Mouse (Mus musculus) hindbrain, embryonic 10.5 days (tissue): Measurements from ENCODE around the gene Gabbr2. TPM values are rescaled to one million over a fixed set of nuclear protein-coding genes. Genes with fewer than 3 reads are reported as not detected.
"Not testable (repeated sequence)": the region's sequence is repeated elsewhere in the genome, so short reads cannot be mapped to it uniquely, and the experiment has no call there.

Experiments used
- DNase-seq: peaks from one replicate; pipeline ENCODE4 v3.0.0-alpha.2; 2017; ENCODE audit warnings: low spot score
- H3K27ac ChIP-seq: fragments of 300-500 bp; sonication (generic); 2 replicates; pipeline ENCODE4 v1.5.1; 2016; ENCODE audit warnings: mild to moderate bottlenecking, moderate library complexity
- H3K27me3 ChIP-seq: fragments of 300-500 bp; sonication (generic); 2 replicates; pipeline ENCODE4 v1.6.1; 2016; ENCODE audit warnings: mild to moderate bottlenecking; ENCODE audit not compliant: poor library complexity, insufficient read depth, severe bottlenecking
- H3K36me3 ChIP-seq: fragments of 300-500 bp; sonication (generic); 2 replicates; pipeline ENCODE4 v1.6.1; 2016; ENCODE audit warnings: mild to moderate bottlenecking, moderate library complexity
- H3K4me1 ChIP-seq: fragments of 300-500 bp; sonication (generic); replicated peaks from 2 replicates; pipeline ENCODE4 v1.6.1; 2016; ENCODE audit warnings: mild to moderate bottlenecking
- H3K4me3 ChIP-seq: fragments of 300-500 bp; sonication (generic); 2 replicates; pipeline ENCODE4 v1.5.1; 2016; ENCODE audit warnings: mild to moderate bottlenecking, moderate library complexity
- H3K9me3 ChIP-seq: fragments of 300-500 bp; sonication (generic); 2 replicates; pipeline ENCODE4 v1.6.1; 2016; ENCODE audit warnings: mild to moderate bottlenecking, moderate library complexity
- WGBS: fragments of 180-500 bp; shearing (Covaris S2); methylation state at CpG from one replicate; pipeline ENCODE4 v1.1.7; 2016; 5-methylcytosine and 5-hydroxymethylcytosine counted together
- polyA plus RNA-seq: library from polyadenylated mRNA; unstranded; fragments of >200 nt; fragmentation: Nextera tagmentation; extraction: Ambion mirVana; gene quantifications from 2 replicates; pipeline ENCODE4 v1.2.1, GENCODE M21; 2016

The Gabbr2 gene
- polyA plus RNA-seq, 1 experiment from 2014 or later, result 0.27 TPM

- 0 out of 2 replicates have a peak, but pooled peaks cover 4% of the 10 kb centered on the region for H3K4me1 ChIP-seq
- no peak overlapping the region for H3K4me3 ChIP-seq
- 0 out of 2 replicates have a peak, but pooled peaks cover 5% of the 10 kb centered on the region for H3K27me3 ChIP-seq
- WGBS, result 94% methylated on average over 16 of the region's 16 CpGs
- no peaks in the 10 kb centered on the region for H3K36me3 ChIP-seq
- no peaks in the 10 kb centered on the region for H3K9me3 ChIP-seq
- no peak for DNase-seq
- no peak overlapping the region for H3K27ac ChIP-seq
Measured at GRCm38 (mm10) chr4:46635702-46636430, 355.8 kb downstream of the Gabbr2 start.

GRCm38 (mm10) chr4:46634881-46635280, 356.8 kb downstream of the Gabbr2 start:
- 66% methylated on average over 6 of the region's 6 CpGs for WGBS
- no peaks in the 10 kb centered on the region for H3K36me3 ChIP-seq
- H3K9me3 ChIP-seq, result no peaks in the 10 kb centered on the region
- H3K4me1 ChIP-seq, result peaks cover 11% of the 10 kb centered on the region; the same call in 1 of the 2 replicates
- H3K27ac ChIP-seq, result no peak overlapping the region
- no peak for DNase-seq
- H3K4me3 ChIP-seq, result no peak overlapping the region
- 0 out of 2 replicates have a peak, but pooled peaks cover 5% of the 10 kb centered on the region for H3K27me3 ChIP-seq

- H3K27me3 ChIP-seq, H3K9me3 ChIP-seq, H3K27ac ChIP-seq, H3K36me3 ChIP-seq, H3K4me3 ChIP-seq, DNase-seq: not testable (repeated sequence)
- H3K4me1 ChIP-seq, result peaks cover 23% of the 10 kb centered on the region
- WGBS, result 80% methylated on average over 6 of the region's 6 CpGs
Measured at GRCm38 (mm10) chr4:46633565-46633964, 358.1 kb downstream of the Gabbr2 start.

GRCm38 (mm10) chr4:46632465-46632864, 359.2 kb downstream of the Gabbr2 start:
- Histone ChIP-seq H3K36me3 (no peaks in the 10 kb centered on the region), H3K9me3 (no peaks in the 10 kb centered on the region), H3K4me3 (no peak overlapping the region), H3K27ac (no peak overlapping the region), H3K27me3 (0 out of 2 replicates have a peak, but pooled peaks cover 7% of the 10 kb centered on the region), H3K4me1 (peaks cover 31% of the 10 kb centered on the region)
- no peak for DNase-seq
- WGBS, result 70% methylated on average over 2 of the region's 2 CpGs

- no peaks in the 10 kb centered on the region for H3K36me3 ChIP-seq
- 0 out of 2 replicates have a peak, but pooled peaks cover 11% of the 10 kb centered on the region for H3K27me3 ChIP-seq
- H3K4me3 ChIP-seq, result no peak overlapping the region
- no peaks in the 10 kb centered on the region for H3K9me3 ChIP-seq
- no peak for DNase-seq
- no peak overlapping the region for H3K27ac ChIP-seq
- WGBS, result 59% methylated on average over 9 of the region's 9 CpGs
- H3K4me1 ChIP-seq, result peaks cover 35% of the 10 kb centered on the region
Measured at GRCm38 (mm10) chr4:46630390-46630789, 361.3 kb downstream of the Gabbr2 start.

- no peaks in the 10 kb centered on the region for H3K36me3 ChIP-seq
- 46% methylated on average over 9 of the region's 9 CpGs for WGBS
- no peak overlapping the region for H3K4me3 ChIP-seq
- peak overlapping the region; percentile 23; the same call in 1 of the 2 replicates for H3K27ac ChIP-seq
- H3K4me1 ChIP-seq, result peaks cover 35% of the 10 kb centered on the region
- H3K27me3 ChIP-seq, result 0 out of 2 replicates have a peak, but pooled peaks cover 7% of the 10 kb centered on the region
- no peak for DNase-seq
- no peaks in the 10 kb centered on the region for H3K9me3 ChIP-seq
Measured at GRCm38 (mm10) chr4:46628873-46629272, 362.8 kb downstream of the Gabbr2 start.

DNA sequence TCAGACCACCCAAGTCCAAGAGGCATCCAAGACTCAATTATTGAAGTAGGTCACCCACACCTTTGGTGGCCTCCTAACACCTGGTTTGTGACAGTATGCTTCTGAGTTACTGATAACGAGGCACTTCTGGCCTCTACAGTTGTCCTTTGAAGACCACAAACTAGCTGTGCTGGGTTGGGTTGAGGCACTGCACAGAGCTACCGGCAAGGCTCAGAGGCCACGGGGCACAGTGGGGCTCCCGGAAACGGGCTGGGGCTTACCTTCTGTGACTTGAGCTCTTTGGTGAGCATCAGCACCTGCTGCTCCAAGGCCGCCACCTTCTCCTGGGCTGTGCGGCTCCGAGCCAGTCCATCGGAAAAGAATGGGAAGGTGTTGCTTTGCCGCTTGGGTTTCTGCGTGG, 363.6 kb downstream of the Gabbr2 start:
- no peak for DNase-seq
- 80% methylated on average over 11 of the region's 11 CpGs for whole genome bisulfite sequencing
- Histone ChIP-seq H3K27me3 (0 out of 2 replicates have a peak, but pooled peaks cover 7% of the 10 kb centered on the region), H3K4me3 (no peak overlapping the region), H3K9me3 (no peaks in the 10 kb centered on the region), H3K27ac (no peak overlapping the region), H3K4me1 (peaks cover 35% of the 10 kb centered on the region), H3K36me3 (no peaks in the 10 kb centered on the region)

GRCm38 (mm10) chr4:46625101-46625500, 366.6 kb downstream of the Gabbr2 start:
- no peaks in the 10 kb centered on the region for H3K36me3 ChIP-seq
- H3K4me1 ChIP-seq, result peaks cover 38% of the 10 kb centered on the region
- H3K27ac ChIP-seq, result peak overlapping the region; percentile 40; the same call in 1 of the 2 replicates
- H3K27me3 ChIP-seq, result peaks cover 21% of the 10 kb centered on the region
- H3K9me3 ChIP-seq, result no peaks in the 10 kb centered on the region
- H3K4me3 ChIP-seq, result no peak overlapping the region
- no peak for DNase-seq
- 80% methylated on average over 10 of the region's 10 CpGs for WGBS

GRCm38 (mm10) chr4:46623007-46623406, 368.7 kb downstream of the Gabbr2 start:
- peaks cover 26% of the 10 kb centered on the region; the same call in 1 of the 2 replicates for H3K4me1 ChIP-seq
- no peak overlapping the region for H3K27ac ChIP-seq
- DNase-seq, result no peak
- no peak overlapping the region for H3K4me3 ChIP-seq
- no peaks in the 10 kb centered on the region for H3K9me3 ChIP-seq
- 81% methylated on average over 5 of the region's 5 CpGs for WGBS
- H3K36me3 ChIP-seq, result no peaks in the 10 kb centered on the region
- H3K27me3 ChIP-seq, result peaks cover 32% of the 10 kb centered on the region

GRCm38 (mm10) chr4:46620946-46621345, 370.7 kb downstream of the Gabbr2 start:
- Histone ChIP-seq H3K27me3 (peaks cover 35% of the 10 kb centered on the region), H3K9me3 (no peaks in the 10 kb centered on the region), H3K4me1 (peaks cover 20% of the 10 kb centered on the region; the same call in 1 of the 2 replicates), H3K27ac (no peak overlapping the region), H3K4me3 (peak overlapping the region; percentile 45), H3K36me3 (no peaks in the 10 kb centered on the region)
- DNase-seq, result no peak
- 80% methylated on average over 8 of the region's 8 CpGs for WGBS

DNA sequence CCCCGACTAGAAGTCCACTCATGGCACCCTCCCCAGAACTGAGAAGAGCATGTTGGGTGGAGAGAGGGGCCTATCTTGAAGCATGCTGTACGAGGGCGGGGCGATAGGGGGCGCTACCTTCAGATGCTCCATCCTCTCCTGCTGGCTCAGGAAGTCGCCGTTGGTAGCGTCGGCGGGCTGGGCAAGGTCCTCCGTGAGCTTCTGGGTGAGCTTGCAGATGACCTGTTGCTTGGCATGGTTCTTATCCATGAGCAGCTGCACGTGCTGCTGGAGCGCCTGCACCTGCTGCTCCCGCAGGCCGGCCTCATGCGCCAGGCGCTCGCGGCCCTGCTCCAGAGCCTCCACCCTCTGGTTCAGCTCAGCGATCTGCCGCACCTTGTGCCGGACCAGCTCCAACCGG, 371.3 kb downstream of the Gabbr2 start:
- DNase-seq, result peak; percentile 69
- 8% methylated on average over 23 of the region's 23 CpGs for WGBS
- Histone ChIP-seq H3K9me3 (no peaks in the 10 kb centered on the region), H3K4me1 (peaks cover 19% of the 10 kb centered on the region; the same call in 1 of the 2 replicates), H3K36me3 (no peaks in the 10 kb centered on the region), H3K4me3 (peak overlapping the region; percentile 45), H3K27ac (peak overlapping the region; percentile 73), H3K27me3 (peaks cover 41% of the 10 kb centered on the region)

- H3K27me3 ChIP-seq, result peaks cover 55% of the 10 kb centered on the region
- H3K4me3 ChIP-seq, result no peak overlapping the region
- H3K9me3 ChIP-seq, result no peaks in the 10 kb centered on the region
- 64% methylated on average over 11 of the region's 11 CpGs for WGBS
- peaks cover 16% of the 10 kb centered on the region; the same call in 1 of the 2 replicates for H3K4me1 ChIP-seq
- no peaks in the 10 kb centered on the region for H3K36me3 ChIP-seq
- no peak overlapping the region for H3K27ac ChIP-seq
- DNase-seq, result no peak
Measured at GRCm38 (mm10) chr4:46618196-46618817, 373.4 kb downstream of the Gabbr2 start.

GRCm38 (mm10) chr4:46617408-46617807, 374.3 kb downstream of the Gabbr2 start:
- Histone ChIP-seq H3K9me3 (no peaks in the 10 kb centered on the region), H3K4me3 (no peak overlapping the region), H3K27me3 (peaks cover 55% of the 10 kb centered on the region), H3K27ac (no peak overlapping the region), H3K4me1 (peaks cover 19% of the 10 kb centered on the region; the same call in 1 of the 2 replicates), H3K36me3 (no peaks in the 10 kb centered on the region)
- 71% methylated on average over 6 of the region's 6 CpGs for WGBS
- no peak for DNase-seq
